Mouse (Mus musculus): ENCODE measurements around the gene Dpp8. TPM values are rescaled to one million over a fixed set of nuclear protein-coding genes. Genes with fewer than 3 reads are reported as not detected.

The Dpp8 gene
- polyA plus RNA-seq, 1 experiment from 2014 or later: 31.5 TPM

DNA sequence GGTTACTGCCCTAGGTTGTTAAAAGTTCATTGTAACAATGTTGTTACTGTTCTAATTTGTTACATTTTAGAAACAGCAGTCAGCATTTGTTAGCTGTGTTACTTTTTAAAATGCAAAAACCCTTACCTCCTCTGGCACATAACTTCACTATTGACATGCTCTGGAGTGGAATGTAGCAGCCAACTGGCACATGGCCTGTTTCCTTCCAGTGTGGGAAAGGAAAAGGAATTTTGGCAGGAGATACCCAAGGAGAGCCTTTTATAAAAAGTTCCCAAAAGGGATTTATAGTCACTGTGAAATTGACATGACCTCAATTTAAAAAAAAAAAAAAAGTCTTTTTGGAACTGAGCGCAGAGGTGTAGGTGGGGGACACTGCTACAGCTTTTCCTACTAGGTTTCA lies 4.2 kb downstream of the Dpp8 start:
- Histone ChIP-seq H3K4me3 (ENCODE audit: low read length) (no peak overlapping the region), H3K27ac (ENCODE audit: low read length) (peak overlapping the region; percentile 7; the same call in 1 of the 2 replicates), H3K4me2 (ENCODE audit: low read depth, low read length) (no peak overlapping the region), H3K9me3 (replicated peaks; ENCODE audit: control insufficient read depth, low read length) (0 out of 2 replicates have a peak, but pooled peaks cover 2% of the 10 kb centered on the region), H3K9ac (ENCODE audit: low read length) (no peak overlapping the region), H3K36me3 (ENCODE audit: control insufficient read depth, insufficient read depth) (peaks cover 26% of the 10 kb centered on the region), H3K4me1 (ENCODE audit: control insufficient read depth, insufficient read depth, low read length) (peaks cover 12% of the 10 kb centered on the region), H3K27me3 (ENCODE audit: control insufficient read depth, insufficient read depth, low read length) (no peaks in the 10 kb centered on the region)
- 85% methylated on average over 1 of the region's 1 CpGs for WGBS
- ATAC-seq (replicated peaks; ENCODE audit: extremely low read depth, insufficient read depth, low FRiP score): no peak

DNA sequence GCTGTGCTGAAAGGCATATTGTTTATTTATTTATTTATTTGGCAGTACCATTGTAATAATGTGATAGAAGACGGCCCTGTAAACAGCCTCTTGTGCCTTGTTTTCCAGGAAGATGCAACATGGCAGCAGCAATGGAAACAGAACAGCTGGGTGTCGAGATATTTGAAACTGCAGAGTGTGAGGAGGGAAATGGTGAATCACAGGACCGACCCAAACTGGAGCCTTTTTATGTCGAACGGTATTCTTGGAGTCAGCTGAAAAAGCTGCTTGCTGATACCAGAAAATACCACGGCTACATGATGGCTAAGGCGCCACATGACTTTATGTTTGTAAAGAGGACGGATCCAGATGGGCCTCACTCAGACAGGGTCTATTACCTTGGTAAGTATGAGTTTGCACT lies 4.6 kb downstream of the Dpp8 start:
- no peak for ATAC-seq (replicated peaks; ENCODE audit: extremely low read depth, insufficient read depth, low FRiP score)

DNA sequence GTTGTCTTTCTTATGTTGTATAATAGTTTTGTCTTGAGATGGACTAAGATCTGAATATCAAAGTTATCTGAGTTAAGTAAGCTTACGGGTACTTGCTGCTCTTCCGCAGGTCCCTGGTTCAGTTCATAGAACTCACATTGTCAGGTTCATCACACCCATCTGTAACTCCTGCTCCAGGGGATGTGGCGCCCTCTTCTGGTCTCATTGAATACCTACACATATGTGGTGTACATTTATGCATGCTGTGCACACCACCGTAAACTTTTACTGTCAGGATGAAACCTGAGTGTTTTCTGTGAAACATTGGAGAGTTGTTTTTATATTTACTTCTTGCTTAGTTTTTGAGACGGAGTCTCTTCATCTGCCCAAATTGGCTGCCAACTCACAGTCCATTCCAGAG lies 9.2 kb downstream of the Dpp8 start:
- no peak for ATAC-seq (replicated peaks; ENCODE audit: extremely low read depth, insufficient read depth, low FRiP score)
- peaks cover 58% of the 10 kb centered on the region for H3K36me3 ChIP-seq (ENCODE audit: control insufficient read depth, insufficient read depth)
- WGBS: 98% methylated on average over 5 of the region's 5 CpGs

More for the DNA sequence above, 4.6 kb downstream of the Dpp8 start:
- Histone ChIP-seq H3K4me1 (ENCODE audit: control insufficient read depth, insufficient read depth, low read length) (peaks cover 11% of the 10 kb centered on the region), H3K4me2 (ENCODE audit: low read depth, low read length) (no peak overlapping the region), H3K4me3 (ENCODE audit: low read length) (no peak overlapping the region), H3K27ac (ENCODE audit: low read length) (no peak overlapping the region), H3K27me3 (ENCODE audit: control insufficient read depth, insufficient read depth, low read length) (no peaks in the 10 kb centered on the region), H3K9ac (ENCODE audit: low read length) (no peak overlapping the region), H3K36me3 (ENCODE audit: control insufficient read depth, insufficient read depth) (peaks cover 28% of the 10 kb centered on the region), H3K9me3 (replicated peaks; ENCODE audit: control insufficient read depth, low read length) (0 out of 2 replicates have a peak, but pooled peaks cover 2% of the 10 kb centered on the region)
- 80% methylated on average over 8 of the region's 8 CpGs for WGBS

DNA sequence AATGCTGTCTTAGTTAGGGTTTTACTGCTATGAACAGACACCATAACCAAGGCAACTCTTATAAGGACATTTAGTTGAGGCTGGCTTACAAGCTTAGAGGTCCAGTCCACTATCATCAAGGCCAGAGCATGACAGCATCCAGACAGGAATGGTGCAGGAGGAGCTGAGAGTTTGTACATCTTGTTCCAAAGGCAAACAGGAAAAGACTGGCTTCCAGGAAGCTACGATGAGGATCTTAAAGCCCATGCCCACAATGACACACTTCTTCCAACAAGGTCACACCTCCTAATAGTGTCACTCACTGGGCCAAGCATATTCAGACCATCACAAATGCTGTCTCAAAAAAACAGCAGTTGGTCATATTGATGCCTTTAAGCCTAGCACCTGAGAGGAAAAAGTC lies 14.8 kb downstream of the Dpp8 start:
- Histone ChIP-seq H3K36me3 (ENCODE audit: control insufficient read depth, insufficient read depth) (peaks cover 64% of the 10 kb centered on the region), H3K4me3 (ENCODE audit: low read length) (no peak overlapping the region), H3K4me2 (ENCODE audit: low read depth, low read length) (no peak overlapping the region), H3K9ac (ENCODE audit: low read length) (no peak overlapping the region), H3K9me3 (replicated peaks; ENCODE audit: control insufficient read depth, low read length) (no peaks in the 10 kb centered on the region), H3K27me3 (ENCODE audit: control insufficient read depth, insufficient read depth, low read length) (no peaks in the 10 kb centered on the region), H3K4me1 (ENCODE audit: control insufficient read depth, insufficient read depth, low read length) (no peaks in the 10 kb centered on the region), H3K27ac (ENCODE audit: low read length) (no peak overlapping the region)
- ATAC-seq (replicated peaks; ENCODE audit: extremely low read depth, insufficient read depth, low FRiP score): no peak
- 85% methylated on average over 1 of the region's 1 CpGs for WGBS

More for the DNA sequence above, 9.2 kb downstream of the Dpp8 start:
- Histone ChIP-seq H3K27me3 (ENCODE audit: control insufficient read depth, insufficient read depth, low read length) (no peaks in the 10 kb centered on the region), H3K27ac (ENCODE audit: low read length) (no peak overlapping the region), H3K4me2 (ENCODE audit: low read depth, low read length) (no peak overlapping the region), H3K9ac (ENCODE audit: low read length) (no peak overlapping the region), H3K9me3 (replicated peaks; ENCODE audit: control insufficient read depth, low read length) (0 out of 2 replicates have a peak, but pooled peaks cover 2% of the 10 kb centered on the region), H3K4me3 (ENCODE audit: low read length) (no peak overlapping the region), H3K4me1 (ENCODE audit: control insufficient read depth, insufficient read depth, low read length) (peaks cover 1% of the 10 kb centered on the region; the same call in 1 of the 2 replicates)

DNA sequence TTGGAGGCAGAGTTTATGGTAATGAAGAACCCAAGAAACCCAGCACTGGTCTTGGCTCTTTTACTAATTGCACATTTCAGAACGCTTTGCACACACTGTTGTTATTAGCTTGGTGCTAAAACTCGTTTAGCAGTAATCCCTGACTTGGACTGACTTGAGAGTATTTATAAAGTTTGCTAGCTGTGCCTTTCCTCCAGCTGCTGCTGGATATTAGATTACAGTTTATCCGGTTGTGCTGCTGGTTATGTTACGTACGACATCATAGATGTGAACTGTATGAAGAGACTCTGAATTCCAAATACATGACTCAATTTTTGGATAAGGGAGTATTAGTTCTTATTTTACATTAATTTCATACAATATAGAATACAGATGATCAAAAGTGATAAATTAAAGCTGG lies 17.2 kb downstream of the Dpp8 start:
- Histone ChIP-seq H3K4me1 (ENCODE audit: control insufficient read depth, insufficient read depth, low read length) (no peaks in the 10 kb centered on the region), H3K4me3 (ENCODE audit: low read length) (no peak overlapping the region), H3K27me3 (ENCODE audit: control insufficient read depth, insufficient read depth, low read length) (no peaks in the 10 kb centered on the region), H3K36me3 (ENCODE audit: control insufficient read depth, insufficient read depth) (peaks cover 57% of the 10 kb centered on the region), H3K9ac (ENCODE audit: low read length) (no peak overlapping the region), H3K9me3 (replicated peaks; ENCODE audit: control insufficient read depth, low read length) (no peaks in the 10 kb centered on the region), H3K4me2 (ENCODE audit: low read depth, low read length) (no peak overlapping the region), H3K27ac (ENCODE audit: low read length) (no peak overlapping the region)
- WGBS: 91% methylated on average over 5 of the region's 5 CpGs
- no peak for ATAC-seq (replicated peaks; ENCODE audit: extremely low read depth, insufficient read depth, low FRiP score)

DNA sequence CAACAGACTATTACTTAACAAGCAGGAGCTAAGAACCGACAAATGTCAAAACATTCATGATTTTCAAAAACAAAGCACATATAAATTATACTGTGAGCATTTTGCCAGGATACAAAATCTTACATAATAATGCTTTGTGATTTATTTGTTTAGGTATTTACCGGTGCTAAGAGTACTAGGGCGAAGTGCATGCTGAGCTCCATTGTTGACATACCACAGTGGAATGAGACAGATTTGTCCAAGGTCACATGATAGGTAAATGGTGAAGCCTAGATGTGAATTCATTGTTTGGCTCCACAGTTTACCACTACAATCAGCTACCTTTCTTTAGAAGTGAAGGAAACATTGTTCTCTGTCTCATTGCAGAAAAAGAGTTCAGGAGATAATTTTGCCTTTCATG lies 18.8 kb downstream of the Dpp8 start:
- Histone ChIP-seq H3K9ac (ENCODE audit: low read length) (no peak overlapping the region), H3K4me3 (ENCODE audit: low read length) (no peak overlapping the region), H3K27me3 (ENCODE audit: control insufficient read depth, insufficient read depth, low read length) (no peaks in the 10 kb centered on the region), H3K9me3 (replicated peaks; ENCODE audit: control insufficient read depth, low read length) (no peaks in the 10 kb centered on the region), H3K4me2 (ENCODE audit: low read depth, low read length) (no peak overlapping the region), H3K36me3 (ENCODE audit: control insufficient read depth, insufficient read depth) (peaks cover 59% of the 10 kb centered on the region), H3K27ac (ENCODE audit: low read length) (no peak overlapping the region), H3K4me1 (ENCODE audit: control insufficient read depth, insufficient read depth, low read length) (no peaks in the 10 kb centered on the region)
- 93% methylated on average over 3 of the region's 3 CpGs for WGBS
- ATAC-seq (replicated peaks; ENCODE audit: extremely low read depth, insufficient read depth, low FRiP score): no peak

DNA sequence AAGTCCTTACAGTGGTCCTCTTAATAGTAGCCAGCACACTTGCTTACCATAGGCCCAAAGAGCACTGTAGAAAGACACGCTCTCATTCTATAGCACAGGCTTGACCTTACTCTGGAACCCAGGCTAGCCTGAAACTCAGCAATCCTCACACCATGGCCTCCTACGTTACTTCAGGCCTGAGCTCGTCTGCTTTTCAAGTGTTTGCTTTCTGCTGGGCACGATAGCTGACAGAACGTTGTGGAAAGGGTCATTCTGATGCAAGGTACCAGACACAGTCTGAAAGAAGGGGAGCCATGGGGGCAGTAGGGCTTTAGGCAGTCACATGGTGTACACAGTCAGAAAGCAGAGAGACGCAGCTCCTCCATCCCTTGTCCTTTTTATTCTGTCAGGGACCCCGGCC lies 32.0 kb downstream of the Dpp8 start:
- no peak for ATAC-seq (replicated peaks; ENCODE audit: extremely low read depth, insufficient read depth, low FRiP score)
- H3K4me2 ChIP-seq (ENCODE audit: low read depth, low read length): no peak overlapping the region
- H3K36me3 ChIP-seq (ENCODE audit: control insufficient read depth, insufficient read depth): peaks cover 62% of the 10 kb centered on the region
- no peak overlapping the region for H3K27ac ChIP-seq (ENCODE audit: low read length)
- no peaks in the 10 kb centered on the region for H3K9me3 ChIP-seq (replicated peaks; ENCODE audit: control insufficient read depth, low read length)
- H3K4me3 ChIP-seq (ENCODE audit: low read length): no peak overlapping the region
- 89% methylated on average over 7 of the region's 7 CpGs for WGBS
- H3K27me3 ChIP-seq (ENCODE audit: control insufficient read depth, insufficient read depth, low read length): no peaks in the 10 kb centered on the region
- no peaks in the 10 kb centered on the region for H3K4me1 ChIP-seq (ENCODE audit: control insufficient read depth, insufficient read depth, low read length)
- no peak overlapping the region for H3K9ac ChIP-seq (ENCODE audit: low read length)

DNA sequence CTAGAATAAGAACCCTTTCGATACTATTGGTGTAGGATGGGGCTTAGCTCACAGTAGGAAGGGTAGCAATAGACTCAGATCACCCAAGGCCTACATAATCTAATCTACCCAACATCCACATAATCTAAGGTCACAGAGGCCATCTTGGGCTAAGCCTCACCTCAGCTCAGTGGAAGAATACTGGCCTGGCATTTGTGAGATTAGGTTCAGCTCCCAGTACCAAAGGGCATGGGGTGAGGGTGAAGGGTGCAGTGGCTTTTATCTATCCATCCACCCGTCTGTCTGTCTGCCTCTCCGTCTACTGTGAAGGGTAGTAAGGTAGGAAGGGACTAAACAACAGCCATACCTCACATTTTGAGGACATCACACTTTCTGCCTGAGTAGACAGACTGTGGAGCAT lies 38.4 kb downstream of the Dpp8 start:
- Histone ChIP-seq H3K4me3 (ENCODE audit: low read length) (no peak overlapping the region), H3K27me3 (ENCODE audit: control insufficient read depth, insufficient read depth, low read length) (no peaks in the 10 kb centered on the region), H3K27ac (ENCODE audit: low read length) (no peak overlapping the region), H3K9ac (ENCODE audit: low read length) (no peak overlapping the region), H3K4me2 (ENCODE audit: low read depth, low read length) (no peak overlapping the region), H3K9me3 (replicated peaks; ENCODE audit: control insufficient read depth, low read length) (no peaks in the 10 kb centered on the region), H3K4me1 (ENCODE audit: control insufficient read depth, insufficient read depth, low read length) (no peaks in the 10 kb centered on the region), H3K36me3 (ENCODE audit: control insufficient read depth, insufficient read depth) (peaks cover 44% of the 10 kb centered on the region)
- no peak for ATAC-seq (replicated peaks; ENCODE audit: extremely low read depth, insufficient read depth, low FRiP score)
- 77% methylated on average over 3 of the region's 3 CpGs for WGBS

DNA sequence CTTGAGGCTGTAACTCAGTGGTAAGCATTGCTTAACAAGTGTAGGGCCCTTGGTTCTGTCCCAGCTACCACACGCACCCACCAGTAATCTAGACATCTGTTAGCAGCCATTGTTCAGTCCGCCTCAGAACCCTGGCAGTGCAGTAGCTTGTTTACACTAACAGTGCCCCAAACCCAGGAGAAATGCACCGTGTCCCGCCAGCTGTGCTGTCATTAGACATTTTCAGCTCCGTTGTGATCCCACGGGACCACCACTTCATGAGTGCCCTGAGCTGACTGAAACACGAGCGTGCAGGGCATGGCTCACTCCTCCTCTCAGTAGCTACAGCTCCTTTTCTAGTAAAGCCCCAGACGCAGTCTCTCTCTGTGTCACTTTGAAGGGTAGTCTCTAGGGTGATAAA lies 41.3 kb downstream of the Dpp8 start:
- Histone ChIP-seq H3K4me1 (ENCODE audit: control insufficient read depth, insufficient read depth, low read length) (no peaks in the 10 kb centered on the region), H3K27me3 (ENCODE audit: control insufficient read depth, insufficient read depth, low read length) (no peaks in the 10 kb centered on the region), H3K9ac (ENCODE audit: low read length) (no peak overlapping the region), H3K36me3 (ENCODE audit: control insufficient read depth, insufficient read depth) (peaks cover 38% of the 10 kb centered on the region), H3K27ac (ENCODE audit: low read length) (no peak overlapping the region), H3K4me2 (ENCODE audit: low read depth, low read length) (no peak overlapping the region), H3K9me3 (replicated peaks; ENCODE audit: control insufficient read depth, low read length) (no peaks in the 10 kb centered on the region), H3K4me3 (ENCODE audit: low read length) (no peak overlapping the region)
- no peak for ATAC-seq (replicated peaks; ENCODE audit: extremely low read depth, insufficient read depth, low FRiP score)
- WGBS: 67% methylated on average over 9 of the region's 9 CpGs
